Mouse (Mus musculus): ENCODE measurements around the gene Ceacam20.

DNA sequence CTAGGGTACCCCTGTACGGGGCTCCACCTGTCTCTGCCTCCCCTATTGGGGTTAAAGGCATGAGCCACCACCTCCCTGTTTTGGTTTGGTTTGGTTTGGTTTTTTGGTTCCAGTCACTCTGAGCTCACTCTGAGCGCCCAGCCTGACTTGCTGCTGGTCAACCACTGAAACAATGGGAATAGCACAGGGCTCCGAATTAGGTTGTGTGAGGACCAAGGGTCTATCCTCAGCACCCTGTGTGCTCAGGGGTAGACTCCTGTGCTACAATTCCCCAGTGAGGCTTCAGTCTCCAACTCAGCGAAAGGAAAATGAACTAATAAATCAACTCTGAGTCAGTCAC, 45.1 kb upstream of the Ceacam20 start:
- no peak for TF ChIP-seq CTCF (IDR thresholded peaks at IDR 0.05; ENCODE audit: control insufficient read depth, insufficient read depth, low read length)
- no peak for TF ChIP-seq POLR2A (IDR thresholded peaks at IDR 0.05; ENCODE audit: borderline replicate concordance, control insufficient read depth, low read depth, low read length)
